Mouse (Mus musculus): ENCODE measurements around the gene Fgfr2.

DNA sequence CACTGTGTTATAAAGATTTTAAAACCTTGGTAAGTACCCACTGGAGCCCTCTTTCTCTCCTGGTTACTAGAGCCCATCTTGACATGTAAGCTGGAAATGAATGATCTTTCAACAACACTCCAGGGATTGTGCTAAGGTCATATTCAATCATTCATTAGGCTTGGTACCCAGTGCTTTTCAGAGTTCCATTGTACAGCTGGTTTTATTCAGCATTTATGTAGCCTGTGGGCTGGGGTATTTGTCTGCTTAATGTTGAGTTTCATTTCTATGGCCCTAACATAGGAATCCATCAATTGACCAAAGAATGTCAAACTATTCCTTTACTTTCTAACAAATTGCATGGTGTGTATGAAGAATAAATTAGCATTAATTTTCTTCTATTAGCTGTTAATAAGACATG is 299.3 kb downstream of the Fgfr2 start:
- TF ChIP-seq CHD2 (IDR thresholded peaks at IDR 0.05; ENCODE audit: low read depth, low read length): no peak
- TF ChIP-seq HCFC1 (IDR thresholded peaks at IDR 0.05; ENCODE audit: borderline replicate concordance, insufficient read depth, low read length): no peak
- TF ChIP-seq MAFK (IDR thresholded peaks at IDR 0.05; ENCODE audit: insufficient read depth, low read depth, low read length): no peak
- no peak for TF ChIP-seq ZC3H11A (IDR thresholded peaks at IDR 0.05; ENCODE audit: borderline replicate concordance, low read depth, low read length)
